Mouse (Mus musculus) ovary, postnatal 14 days (tissue): ENCODE data around the gene Gm6793.

Source experiments
- DNase-seq: peaks from one replicate; pipeline ENCODE4 v3.0.0; 2022; ENCODE audit warnings: low spot score

Gene Gm6793

DNA sequence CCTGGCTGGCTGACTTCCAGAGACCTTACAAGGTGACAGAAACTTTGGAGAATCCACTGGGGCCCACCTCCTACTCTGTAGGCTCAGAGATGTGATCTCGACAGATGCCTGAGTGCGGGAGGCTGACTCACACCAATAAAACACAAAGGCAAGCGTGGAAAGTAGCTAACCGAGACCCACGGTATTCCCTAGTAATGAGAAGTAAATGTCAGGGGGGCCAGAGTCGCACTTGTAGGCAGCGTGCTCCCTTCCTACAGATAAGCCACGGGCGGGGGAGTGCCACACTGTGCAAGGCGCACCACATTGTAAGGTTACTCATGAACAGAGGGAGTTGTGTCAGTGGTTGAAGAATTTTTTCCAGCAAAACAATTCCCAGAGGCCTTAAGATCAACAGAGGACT is 30.3 kb downstream of the Gm6793 start:
- DNase-seq = no peak

DNA sequence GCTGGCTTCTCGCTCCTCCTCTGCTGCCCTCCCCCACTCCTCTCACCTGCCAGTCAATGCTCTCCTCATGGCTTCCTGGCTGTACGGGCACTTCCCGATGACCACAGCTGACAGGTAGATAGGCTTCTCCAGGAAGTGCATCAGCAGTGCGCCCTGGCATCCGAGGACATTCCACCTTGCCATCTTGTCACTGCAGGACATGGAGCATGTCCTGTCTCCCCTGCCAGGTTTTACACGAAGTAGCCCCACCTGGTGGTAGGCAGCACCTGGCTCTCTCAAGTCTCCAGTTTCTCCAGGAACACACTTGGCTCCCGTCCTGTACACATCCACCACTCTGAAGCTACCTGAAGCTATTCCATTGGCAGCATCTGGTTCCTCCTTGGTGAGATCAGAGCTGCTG is 32.7 kb downstream of the Gm6793 start:
- DNase-seq = no peak

DNA sequence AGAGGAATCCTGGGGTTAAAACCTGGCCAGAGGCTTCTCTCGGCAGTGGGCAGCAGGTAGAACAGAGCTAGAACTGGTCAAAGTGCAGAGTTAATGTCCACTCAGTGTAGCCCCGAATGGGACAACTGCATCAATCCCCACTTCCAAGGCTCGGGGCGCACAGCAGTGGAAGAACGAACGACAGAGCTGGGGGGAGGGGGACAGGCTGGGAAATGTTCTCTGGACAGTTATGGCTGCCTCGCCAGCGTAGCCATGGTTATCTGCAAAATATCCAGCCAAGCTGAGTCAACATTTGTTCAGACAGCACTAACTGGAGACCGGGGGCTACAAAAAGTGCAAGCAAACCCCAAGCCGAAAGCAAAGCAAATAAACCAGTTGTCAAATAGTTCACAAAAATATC is 36.7 kb downstream of the Gm6793 start:
- no peak for DNase-seq

DNA sequence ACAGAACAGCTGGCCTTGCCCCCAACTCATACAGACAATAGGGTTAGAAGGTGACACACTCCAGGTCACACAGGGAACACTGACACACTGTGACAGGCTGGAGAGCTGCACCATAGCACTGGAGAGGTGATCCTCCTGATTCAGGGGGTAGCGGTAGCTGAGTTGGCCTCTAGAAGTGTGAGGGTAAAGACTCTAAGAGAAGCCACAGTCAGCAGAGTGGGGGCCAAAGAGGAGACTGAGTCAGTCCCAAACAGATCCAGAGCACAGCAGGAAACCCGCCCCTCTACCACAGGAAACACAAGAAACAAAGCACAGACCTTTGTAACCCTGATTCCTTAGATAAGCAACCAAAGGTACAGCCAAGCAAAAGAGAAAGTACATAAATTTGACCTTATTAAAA is 38.5 kb downstream of the Gm6793 start:
- DNase-seq = no peak

DNA sequence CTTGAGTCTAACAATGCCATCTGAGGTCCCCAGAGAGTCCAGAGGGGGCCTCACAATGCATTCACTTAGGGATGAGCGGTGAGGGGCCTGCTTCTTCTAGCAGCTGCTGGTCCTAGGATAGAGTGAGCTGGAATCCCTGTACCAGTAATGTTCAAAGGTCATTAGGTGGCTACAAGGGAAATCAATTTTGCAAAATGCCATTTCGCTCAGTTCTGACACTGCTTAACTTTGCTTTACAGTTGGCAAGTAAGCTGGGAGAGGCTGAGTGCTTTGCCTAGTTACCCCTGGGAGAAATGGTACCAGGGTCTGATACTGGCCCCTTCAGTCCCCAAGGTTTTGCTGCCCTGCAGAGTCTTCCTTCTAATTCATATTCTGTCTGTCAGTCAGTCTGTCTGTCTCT is 39.1 kb downstream of the Gm6793 start:
- DNase-seq = no peak

DNA sequence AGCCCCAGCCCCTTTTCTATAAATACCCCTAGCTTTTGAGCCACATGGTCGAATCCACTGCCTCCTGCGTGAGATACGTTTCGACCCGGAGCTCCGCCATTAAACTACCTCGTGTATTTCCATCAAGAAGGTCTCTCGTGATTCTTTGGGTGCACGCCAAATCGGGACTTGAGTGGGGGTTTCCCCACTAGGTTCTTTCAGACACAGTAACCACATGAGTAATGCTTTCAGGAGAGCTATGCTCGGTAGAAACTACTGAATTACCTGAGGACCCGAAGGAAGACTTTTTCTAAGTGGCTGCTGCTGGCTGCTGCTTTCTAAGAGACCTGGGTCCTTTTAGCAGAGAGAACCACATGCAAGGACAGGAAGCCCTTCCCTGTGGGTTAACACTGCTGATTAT is 40.7 kb downstream of the Gm6793 start:
- DNase-seq = no peak

DNA sequence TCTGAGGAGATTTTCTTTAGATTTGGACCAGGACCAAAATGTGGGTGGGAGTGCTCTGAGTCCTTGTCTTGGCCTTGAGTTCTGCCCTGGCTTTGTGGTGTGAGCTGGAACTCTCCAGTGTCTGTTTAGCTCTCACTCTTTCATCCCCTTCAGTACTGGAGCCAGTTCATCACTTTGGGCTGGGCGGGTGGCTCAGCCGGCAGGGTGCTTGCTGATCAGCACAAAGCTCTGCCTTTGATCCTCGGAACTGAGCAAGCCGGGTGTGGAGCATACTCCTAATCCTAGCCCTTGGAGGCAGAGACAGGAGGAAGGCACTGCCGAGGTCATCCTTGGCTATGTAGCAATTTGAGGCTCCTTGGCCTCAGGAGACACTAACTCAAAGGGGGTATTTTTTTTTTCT is 45.8 kb downstream of the Gm6793 start:
- DNase-seq = no peak

DNA sequence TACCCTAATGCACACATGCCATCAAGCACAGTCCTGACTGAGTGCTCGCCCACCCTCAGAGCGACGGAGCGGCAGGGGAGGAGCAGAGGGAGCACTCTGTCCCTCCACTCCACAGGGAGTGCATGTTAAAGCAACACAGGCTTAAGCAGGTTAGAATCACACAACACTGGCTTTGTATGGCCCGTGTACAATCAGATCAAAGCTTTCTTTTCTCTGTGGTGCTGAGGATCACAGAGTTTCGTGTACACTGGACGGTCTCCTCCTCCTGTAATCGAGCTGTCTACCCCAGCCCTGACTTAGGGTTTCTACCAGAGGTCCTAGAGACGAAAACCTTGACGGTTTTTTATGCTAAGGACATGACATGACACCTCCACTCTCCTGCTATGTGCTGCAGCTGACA is 46.3 kb downstream of the Gm6793 start:
- DNase-seq = no peak

DNA sequence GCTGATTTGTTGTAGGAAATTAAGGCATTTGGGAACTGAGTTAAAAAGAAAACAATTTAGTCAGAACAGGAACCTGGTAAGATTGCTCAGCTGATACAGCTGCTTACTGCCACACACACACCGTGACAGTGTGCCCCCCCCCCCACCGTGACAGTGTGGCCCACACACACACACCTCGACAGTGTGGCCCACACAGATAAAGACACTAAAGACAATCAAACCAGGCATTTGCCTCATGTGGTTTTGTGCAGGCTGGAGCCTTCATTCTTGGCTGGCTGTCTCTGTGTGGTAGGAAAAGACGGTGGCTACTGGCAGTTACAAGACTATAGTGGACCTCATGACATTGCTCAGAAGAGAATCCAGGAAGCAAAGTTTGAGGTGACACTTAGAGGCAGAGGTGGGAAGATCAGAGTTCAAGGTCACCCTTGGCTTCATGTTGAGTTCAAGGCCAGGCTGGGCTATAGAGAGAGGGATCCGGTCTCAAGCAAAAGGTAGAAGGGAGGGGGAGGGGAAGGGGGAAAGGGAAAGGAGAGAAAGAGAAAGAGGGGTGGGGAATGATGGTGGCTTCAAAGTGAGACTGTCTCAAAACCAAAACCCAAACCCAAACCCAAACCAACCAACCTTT is 47.5 kb downstream of the Gm6793 start:
- no peak for DNase-seq

DNA sequence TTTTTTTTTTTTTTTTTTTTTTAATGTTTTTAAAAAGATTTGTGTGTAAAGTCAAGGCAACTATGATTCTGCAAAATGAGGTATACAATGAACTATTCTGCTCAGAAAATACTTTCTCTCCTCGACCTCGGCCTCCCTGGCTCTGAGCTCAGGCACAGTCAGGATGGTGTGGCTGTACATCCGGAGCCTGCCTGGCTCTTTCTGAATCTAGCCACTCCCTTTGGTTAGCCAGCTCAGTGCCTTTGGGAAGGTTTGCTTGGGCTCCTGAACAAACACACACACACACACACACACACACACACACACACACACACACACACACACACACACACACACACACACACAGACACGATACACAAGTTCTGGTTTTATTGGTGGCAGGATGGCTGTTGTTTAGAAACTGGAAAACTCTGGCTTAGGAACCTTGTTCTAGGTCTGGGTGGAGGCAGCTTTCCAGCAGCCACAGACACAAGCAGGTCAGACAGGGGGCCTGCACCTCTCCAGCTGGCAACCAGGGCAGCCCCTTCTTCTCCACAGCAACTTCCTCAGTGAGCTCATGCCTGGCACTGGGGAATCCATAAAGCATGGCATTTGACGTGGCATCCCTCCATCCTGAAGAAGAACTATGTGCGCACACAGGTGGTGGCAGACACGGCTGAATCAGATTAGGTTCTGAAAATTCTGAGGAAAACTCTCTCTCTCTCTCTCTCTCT is 49.8 kb downstream of the Gm6793 start:
- no peak for DNase-seq

DNA sequence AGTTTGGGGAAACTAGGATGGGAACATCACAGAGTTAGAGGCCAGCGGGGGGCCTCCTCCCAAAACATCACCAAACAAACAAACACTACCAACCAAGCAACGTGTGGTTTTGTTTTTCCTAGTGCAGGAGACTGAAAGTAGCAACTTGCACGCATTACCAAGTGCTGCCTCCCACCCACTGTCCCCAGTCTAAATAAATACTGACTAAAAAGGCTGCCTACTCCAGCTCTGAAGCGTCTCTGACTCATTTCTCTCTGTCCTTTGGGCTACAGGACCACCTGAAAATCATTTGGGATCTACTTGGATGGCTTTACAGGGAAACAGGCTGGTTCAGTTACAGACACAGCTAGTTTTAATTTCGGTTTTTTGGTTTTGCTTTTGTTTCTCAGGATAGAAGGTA is 50.5 kb downstream of the Gm6793 start:
- no peak for DNase-seq

DNA sequence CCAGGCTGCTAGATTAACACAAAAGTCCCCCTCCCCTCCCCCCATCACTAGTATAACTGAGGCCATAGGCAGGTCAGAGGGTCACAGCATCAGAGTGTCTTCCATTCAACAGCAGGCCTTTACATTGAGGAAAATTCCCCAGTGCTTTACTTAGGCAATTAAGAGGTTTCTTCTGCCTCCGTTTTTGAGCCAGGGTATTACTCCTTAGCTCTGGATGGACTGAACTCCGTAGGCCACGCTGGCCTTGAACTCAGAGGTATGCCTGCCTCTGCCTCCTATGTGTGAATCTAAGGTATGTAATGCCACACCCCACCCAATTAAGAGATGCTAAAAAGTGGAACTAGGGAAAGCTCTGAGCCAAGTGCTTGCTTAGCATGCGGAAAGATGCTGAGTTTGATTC is 51.3 kb downstream of the Gm6793 start:
- DNase-seq = no peak
